Mouse (Mus musculus): ENCODE results near the gene Vwa8.

GRCm38 (mm10) chr14:79251727-79252285 lies 403.0 kb downstream of the Vwa8 start:
- TF ChIP-seq CTCF (IDR thresholded peaks at IDR 0.05; ENCODE audit: low read depth, low read length) (no peak), GATA1 (IDR thresholded peaks at IDR 0.05; ENCODE audit: borderline replicate concordance, low read length) (no peak), GATA2 (IDR thresholded peaks at IDR 0.05; ENCODE audit: borderline replicate concordance, low read depth, low read length) (no peak)
